Mouse (Mus musculus): ENCODE data around the gene Rnase2b. TPM values are rescaled to one million over a fixed set of nuclear protein-coding genes. Genes with fewer than 3 reads are reported as not detected.
"Not testable (repeated sequence)": the region's sequence is repeated elsewhere in the genome, so short reads cannot be mapped to it uniquely, and the experiment has no call there.

Rnase2b gene
- polyA plus RNA-seq (2015; fragmentation: Nextera tagmentation; extraction: Ambion mirVana): not detected in 2 replicates

DNA sequence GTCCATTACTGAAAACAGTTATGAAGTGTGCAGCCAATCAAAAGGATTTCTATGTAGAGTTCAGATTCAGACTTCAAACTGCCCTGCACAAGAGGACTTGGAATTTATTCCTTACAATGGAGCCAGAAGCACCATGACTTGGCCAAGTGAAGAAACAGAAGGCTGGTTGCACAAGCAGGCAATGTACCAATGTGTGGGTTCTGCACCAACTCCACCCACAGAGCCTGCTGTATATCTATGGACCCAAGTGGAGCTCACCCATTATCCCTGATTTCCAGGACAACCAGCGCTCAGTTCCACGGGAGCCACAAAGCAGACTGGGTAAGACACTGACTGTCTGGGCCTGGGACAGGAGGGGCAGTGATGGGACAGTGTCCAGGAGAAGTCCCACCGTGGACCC is at the start of gene Rnase2b:
Gene Rnase2b, plus strand, starts transcription at position 285 of the 400 bp plus-strand sequence.
- not testable (repeated sequence) for H3K36me3 ChIP-seq; ATAC-seq (ENCODE audit: low FRiP score); H3K9me3 ChIP-seq (replicated peaks); H3K4me2 ChIP-seq; H3K4me3 ChIP-seq (replicated peaks); H3K27ac ChIP-seq (replicated peaks); H3K4me1 ChIP-seq; H3K9ac ChIP-seq (replicated peaks); H3K27me3 ChIP-seq (replicated peaks)
- WGBS: 97% methylated on average over 3 of the region's 3 CpGs

DNA sequence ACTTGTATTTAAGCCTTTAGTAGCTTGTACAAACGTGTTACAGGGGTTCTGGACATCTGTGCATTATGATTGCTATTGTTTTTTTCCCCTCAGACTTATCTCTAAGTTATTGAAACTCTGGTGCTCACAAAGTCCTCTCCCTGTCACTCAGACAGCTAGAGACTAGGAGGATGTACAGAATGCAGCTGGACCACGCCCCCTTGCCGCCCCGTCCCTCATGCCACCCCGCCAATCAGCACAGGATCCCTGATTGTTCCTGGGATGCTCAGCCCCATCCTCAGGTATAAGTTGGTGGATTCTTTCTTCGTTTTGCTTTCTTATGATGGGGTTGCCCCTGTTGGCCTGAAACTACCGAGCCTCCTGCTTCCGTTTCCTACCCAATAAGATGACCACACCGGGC is 48.6 kb upstream of the Rnase2b start:
- WGBS: 43% methylated on average over 9 of the region's 9 CpGs
- Histone ChIP-seq H3K9ac (replicated peaks) (no peak overlapping the region), H3K27me3 (replicated peaks) (no peaks in the 10 kb centered on the region), H3K27ac (replicated peaks) (no peak overlapping the region), H3K9me3 (replicated peaks) (no peaks in the 10 kb centered on the region), H3K36me3 (no peaks in the 10 kb centered on the region), H3K4me2 (no peak overlapping the region), H3K4me3 (replicated peaks) (no peak overlapping the region), H3K4me1 (no peaks in the 10 kb centered on the region)
- no peak for ATAC-seq (ENCODE audit: low FRiP score)

DNA sequence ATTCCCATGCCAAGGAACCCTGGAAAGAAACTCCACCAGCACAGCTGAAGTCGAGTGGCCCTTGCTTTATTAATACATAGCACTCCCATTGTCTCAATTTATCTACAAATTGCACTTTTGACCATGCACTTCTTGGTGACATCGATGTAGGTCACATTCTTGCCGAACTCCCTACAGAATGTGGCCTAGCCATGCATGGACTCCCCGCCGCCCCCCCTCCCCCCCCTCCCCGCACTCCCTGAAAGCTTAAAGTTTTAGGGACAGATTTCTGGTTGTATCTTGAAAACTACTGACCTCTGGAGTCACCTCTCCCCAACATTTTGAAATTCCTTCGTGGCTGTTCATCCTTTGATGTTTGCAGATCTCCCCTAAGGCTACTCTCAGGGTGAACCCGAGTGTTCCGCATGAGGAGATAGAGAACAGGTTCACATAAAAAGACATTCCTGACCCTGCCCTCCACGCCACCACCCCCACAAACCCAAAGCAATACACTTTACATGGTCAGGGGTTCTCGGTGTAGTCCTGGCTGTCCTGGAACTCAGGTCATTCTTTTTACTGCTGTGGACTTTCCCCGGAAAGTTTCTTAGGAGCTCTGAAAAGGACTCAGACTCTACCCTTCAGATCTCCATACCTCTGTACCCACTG is 48.0 kb upstream of the Rnase2b start, which contains the start of gene Eddm3b:
Gene Eddm3b, plus strand, starts transcription at position 511 of the 645 bp plus-strand sequence.
- ATAC-seq (ENCODE audit: low FRiP score): no peak
- no peaks in the 10 kb centered on the region for H3K36me3 ChIP-seq
- H3K9me3 ChIP-seq (replicated peaks): no peaks in the 10 kb centered on the region
- WGBS: 62% methylated on average over 12 of the region's 12 CpGs
- H3K9ac ChIP-seq (replicated peaks): no peak within 1 kb of the TSS
- H3K4me2 ChIP-seq: no peak within 1 kb of the TSS
- no peak within 1 kb of the TSS for H3K4me3 ChIP-seq (replicated peaks)
- H3K27ac ChIP-seq (replicated peaks): no peak within 1 kb of the TSS
- H3K4me1 ChIP-seq: no peaks in the 10 kb centered on the region
- H3K27me3 ChIP-seq (replicated peaks): no peaks in the 10 kb centered on the region

DNA sequence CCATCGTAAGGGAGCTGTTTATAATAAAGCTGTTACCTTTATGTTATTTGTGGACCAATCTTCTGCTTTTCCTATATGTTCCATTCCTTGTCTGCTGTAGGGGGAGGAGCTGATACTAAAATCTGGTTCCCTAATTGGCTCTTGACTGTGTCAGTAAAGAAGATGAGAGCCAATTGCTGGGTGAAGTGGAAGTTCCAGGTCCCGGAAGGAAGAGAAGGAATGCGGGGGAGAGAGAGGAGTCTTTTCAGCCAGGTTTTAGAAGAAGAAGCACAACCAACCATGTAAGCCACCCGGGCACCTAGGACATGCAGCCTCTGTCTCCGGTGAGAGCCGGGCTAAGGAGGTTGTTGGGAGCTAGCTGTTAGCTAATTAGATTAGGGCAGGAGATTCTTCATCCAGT is 36.4 kb upstream of the Rnase2b start:
- H3K27ac ChIP-seq (replicated peaks): no peak overlapping the region
- H3K4me2 ChIP-seq: no peak overlapping the region
- no peak overlapping the region for H3K4me3 ChIP-seq (replicated peaks)
- WGBS: 90% methylated on average over 6 of the region's 6 CpGs
- H3K9me3 ChIP-seq (replicated peaks): no peaks in the 10 kb centered on the region
- H3K27me3 ChIP-seq (replicated peaks): no peaks in the 10 kb centered on the region
- H3K9ac ChIP-seq (replicated peaks): no peak overlapping the region
- H3K4me1 ChIP-seq: no peaks in the 10 kb centered on the region; the same call in 1 of the 2 replicates
- ATAC-seq (ENCODE audit: low FRiP score): no peak
- no peaks in the 10 kb centered on the region for H3K36me3 ChIP-seq

DNA sequence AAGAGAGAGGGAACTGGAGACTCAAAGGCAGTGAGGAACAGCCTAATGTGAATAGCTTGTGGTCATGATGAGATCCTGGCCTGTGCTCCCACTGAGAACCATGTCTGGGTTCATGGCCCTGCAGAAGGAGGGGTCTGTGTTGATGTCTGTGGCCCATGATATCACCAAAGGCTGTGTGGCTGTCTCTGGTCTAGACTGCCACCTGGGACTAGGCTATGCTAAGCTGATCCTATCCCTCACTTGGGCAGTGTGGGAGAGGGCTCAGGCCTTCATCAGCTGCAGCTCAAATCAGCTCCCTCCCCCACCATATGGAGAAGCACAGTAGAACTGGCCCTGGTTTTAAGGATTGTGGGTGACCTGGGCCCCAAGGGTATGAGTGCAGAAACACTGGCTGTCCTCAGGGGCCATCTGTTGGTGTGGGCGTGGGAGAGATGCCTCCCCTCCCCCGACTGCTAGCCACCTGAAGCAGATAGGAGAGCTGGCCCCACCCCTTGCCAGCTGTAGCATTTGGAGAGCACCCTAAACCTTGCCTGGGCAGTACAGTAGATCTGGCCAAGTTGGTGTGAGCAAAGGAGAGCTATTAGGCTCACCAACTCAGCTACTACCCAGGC is 34.3 kb upstream of the Rnase2b start:
- H3K27me3 ChIP-seq (replicated peaks): no peaks in the 10 kb centered on the region
- no peaks in the 10 kb centered on the region for H3K4me1 ChIP-seq
- H3K4me3 ChIP-seq (replicated peaks): no peak overlapping the region
- H3K4me2 ChIP-seq: no peak overlapping the region
- WGBS: 78% methylated on average over 2 of the region's 2 CpGs
- no peaks in the 10 kb centered on the region for H3K9me3 ChIP-seq (replicated peaks)
- H3K27ac ChIP-seq (replicated peaks): no peak overlapping the region
- no peak for ATAC-seq (ENCODE audit: low FRiP score)
- no peak overlapping the region for H3K9ac ChIP-seq (replicated peaks)
- H3K36me3 ChIP-seq: no peaks in the 10 kb centered on the region

DNA sequence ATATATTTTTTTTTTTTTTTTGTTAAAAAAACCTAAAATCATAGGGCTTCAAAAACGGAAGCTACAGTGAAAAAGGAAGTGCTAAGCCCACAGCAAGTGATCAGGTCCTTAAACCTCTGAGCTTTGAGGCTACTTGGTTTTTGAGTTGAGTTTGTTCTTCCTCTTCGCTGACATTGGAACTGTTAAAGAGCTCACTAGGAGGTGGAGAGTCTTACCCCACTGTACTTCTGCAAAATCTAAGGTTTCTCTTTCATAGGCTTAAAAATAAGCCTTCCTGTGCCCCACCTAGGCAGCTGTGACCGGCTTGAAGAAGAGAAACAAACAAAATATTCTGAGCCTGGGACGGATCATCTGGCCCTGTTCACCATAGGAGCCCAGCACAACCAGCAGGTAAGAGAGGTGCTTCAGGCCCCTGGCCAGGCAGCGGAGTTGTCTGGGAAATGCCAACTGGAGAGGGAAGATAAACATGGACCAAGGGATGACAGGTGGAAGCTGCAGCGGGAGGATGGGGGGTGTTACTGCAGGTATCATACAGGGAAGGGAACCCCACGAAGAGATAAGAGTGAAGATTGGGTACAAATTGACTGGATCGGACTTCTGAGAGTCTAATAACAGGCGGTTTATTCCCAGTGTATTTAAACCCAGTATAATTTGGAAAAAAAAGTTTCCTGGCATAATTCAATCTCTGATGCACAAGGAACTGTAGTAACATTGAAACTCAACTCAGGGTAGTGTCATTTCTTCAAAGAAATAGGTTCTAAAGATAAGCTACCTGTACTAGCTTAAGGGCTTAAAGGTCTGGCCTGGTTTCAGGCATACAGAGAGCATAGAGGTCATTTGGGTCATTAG is 33.1 kb upstream of the Rnase2b start:
- 87% methylated on average over 9 of the region's 9 CpGs for WGBS
- H3K4me3 ChIP-seq (replicated peaks): no peak overlapping the region
- ATAC-seq (ENCODE audit: low FRiP score): no peak

GRCm38 (mm10) chr14:51129624-51129975 is 32.5 kb upstream of the Rnase2b start:
- Histone ChIP-seq H3K9me3 (replicated peaks) (no peaks in the 10 kb centered on the region), H3K4me2 (no peak overlapping the region), H3K36me3 (no peaks in the 10 kb centered on the region), H3K9ac (replicated peaks) (no peak overlapping the region), H3K4me1 (no peaks in the 10 kb centered on the region), H3K27ac (replicated peaks) (no peak overlapping the region), H3K4me3 (replicated peaks) (no peak overlapping the region), H3K27me3 (replicated peaks) (no peaks in the 10 kb centered on the region)
- no peak for ATAC-seq (ENCODE audit: low FRiP score)
- WGBS: 89% methylated on average over 4 of the region's 4 CpGs

More for the DNA sequence above, 33.1 kb upstream of the Rnase2b start:
- H3K36me3 ChIP-seq: no peaks in the 10 kb centered on the region
- no peaks in the 10 kb centered on the region for H3K4me1 ChIP-seq
- no peak overlapping the region for H3K27ac ChIP-seq (replicated peaks)
- no peaks in the 10 kb centered on the region for H3K27me3 ChIP-seq (replicated peaks)
- H3K9ac ChIP-seq (replicated peaks): no peak overlapping the region
- no peak overlapping the region for H3K4me2 ChIP-seq
- H3K9me3 ChIP-seq (replicated peaks): no peaks in the 10 kb centered on the region

DNA sequence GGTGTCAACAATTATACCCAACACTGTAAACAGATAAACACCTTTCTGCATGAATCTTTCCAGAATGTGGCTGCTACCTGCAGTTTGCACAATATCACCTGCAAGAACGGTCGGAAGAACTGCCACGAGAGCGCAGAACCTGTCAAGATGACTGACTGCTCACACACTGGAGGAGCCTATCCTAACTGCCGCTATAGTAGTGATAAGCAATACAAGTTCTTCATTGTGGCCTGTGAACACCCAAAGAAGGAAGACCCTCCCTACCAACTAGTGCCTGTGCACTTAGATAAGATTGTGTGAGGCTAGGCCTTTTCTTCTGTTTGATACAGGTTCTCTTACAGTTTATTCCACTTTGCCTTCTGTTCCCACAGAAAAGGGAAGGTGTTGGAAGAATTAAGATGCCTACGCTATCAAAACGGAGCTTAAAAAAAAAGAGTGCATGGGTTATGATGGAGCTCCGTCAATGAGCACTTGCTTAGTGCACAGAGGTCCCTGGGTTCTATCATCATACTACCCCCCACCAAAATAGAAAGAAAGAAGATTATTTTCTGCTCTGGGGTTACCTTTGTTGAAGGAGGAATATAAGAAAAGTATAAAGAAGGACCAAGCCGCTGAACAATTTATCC is 31.6 kb upstream of the Rnase2b start:
- H3K9ac ChIP-seq (replicated peaks): no peak overlapping the region
- no peak overlapping the region for H3K27ac ChIP-seq (replicated peaks)
- no peak overlapping the region for H3K4me3 ChIP-seq (replicated peaks)
- H3K4me1 ChIP-seq: no peaks in the 10 kb centered on the region
- 92% methylated on average over 9 of the region's 9 CpGs for WGBS
- H3K27me3 ChIP-seq (replicated peaks): no peaks in the 10 kb centered on the region
- H3K36me3 ChIP-seq: no peaks in the 10 kb centered on the region
- no peak for ATAC-seq (ENCODE audit: low FRiP score)
- H3K4me2 ChIP-seq: no peak overlapping the region
- no peaks in the 10 kb centered on the region for H3K9me3 ChIP-seq (replicated peaks)

- WGBS: 86% methylated on average over 7 of the region's 7 CpGs
- Histone ChIP-seq H3K9me3 (replicated peaks) (no peaks in the 10 kb centered on the region), H3K36me3 (no peaks in the 10 kb centered on the region), H3K9ac (replicated peaks) (no peak overlapping the region), H3K27me3 (replicated peaks) (no peaks in the 10 kb centered on the region), H3K4me2 (no peak overlapping the region), H3K27ac (replicated peaks) (no peak overlapping the region), H3K4me1 (no peaks in the 10 kb centered on the region), H3K4me3 (replicated peaks) (no peak overlapping the region)
- no peak for ATAC-seq (ENCODE audit: low FRiP score)
These were observed 30.8 kb upstream of the Rnase2b start for GRCm38 (mm10) chr14:51131086-51131815.

DNA sequence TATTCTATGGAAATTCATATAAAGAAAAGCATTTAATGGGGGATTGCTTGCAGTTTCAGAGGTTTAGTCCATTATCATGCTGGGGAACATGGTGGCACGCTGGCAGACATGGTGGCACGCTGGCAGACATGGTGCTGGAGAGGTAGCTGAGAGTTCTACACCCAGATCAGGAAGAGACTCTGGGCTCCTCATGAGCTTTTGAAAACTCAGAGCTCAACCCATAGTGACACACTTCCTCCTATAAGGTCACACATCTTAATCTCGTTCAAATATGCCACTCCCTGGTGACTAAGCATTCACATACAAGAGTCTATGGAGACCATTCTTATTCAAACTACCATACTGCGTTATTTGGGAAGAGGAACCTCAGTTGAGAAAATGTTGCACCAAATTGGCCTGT is 29.7 kb upstream of the Rnase2b start:
- Histone ChIP-seq H3K9me3 (replicated peaks) (no peaks in the 10 kb centered on the region), H3K9ac (replicated peaks) (no peak overlapping the region), H3K27ac (replicated peaks) (no peak overlapping the region), H3K4me1 (no peaks in the 10 kb centered on the region), H3K36me3 (no peaks in the 10 kb centered on the region), H3K4me3 (replicated peaks) (no peak overlapping the region), H3K27me3 (replicated peaks) (no peaks in the 10 kb centered on the region), H3K4me2 (no peak overlapping the region)
- ATAC-seq (ENCODE audit: low FRiP score): no peak
- WGBS: 93% methylated on average over 4 of the region's 4 CpGs

DNA sequence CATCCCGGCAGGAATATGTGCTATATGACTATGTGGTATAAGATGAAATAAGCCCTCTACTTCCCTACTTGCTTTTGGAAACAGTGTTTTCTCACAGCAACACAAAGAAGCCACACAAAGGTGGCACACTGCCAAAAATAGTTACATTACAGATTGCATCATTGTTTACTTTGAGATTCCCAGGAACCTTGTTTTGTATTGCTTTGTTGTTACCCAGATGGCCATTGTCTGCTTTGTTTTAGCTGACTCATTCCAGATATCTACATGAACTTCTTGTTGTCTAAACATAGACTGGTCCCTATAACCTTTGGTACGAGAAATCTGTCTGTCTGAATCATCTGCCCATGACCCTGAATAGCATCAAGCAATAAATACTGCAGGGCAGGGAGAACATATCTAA is 21.7 kb upstream of the Rnase2b start:
- Histone ChIP-seq H3K9me3 (replicated peaks) (no peaks in the 10 kb centered on the region), H3K36me3 (no peaks in the 10 kb centered on the region), H3K4me1 (no peaks in the 10 kb centered on the region), H3K9ac (replicated peaks) (no peak overlapping the region), H3K27ac (replicated peaks) (no peak overlapping the region), H3K4me3 (replicated peaks) (no peak overlapping the region), H3K4me2 (no peak overlapping the region), H3K27me3 (replicated peaks) (no peaks in the 10 kb centered on the region)
- 81% methylated on average over 2 of the region's 2 CpGs for WGBS
- ATAC-seq (ENCODE audit: low FRiP score): no peak

All from neural tube, embryonic 15.5 days (tissue).